8 mouse cellular contexts compared by ENCODE assay signal in the genomic region with DNA sequence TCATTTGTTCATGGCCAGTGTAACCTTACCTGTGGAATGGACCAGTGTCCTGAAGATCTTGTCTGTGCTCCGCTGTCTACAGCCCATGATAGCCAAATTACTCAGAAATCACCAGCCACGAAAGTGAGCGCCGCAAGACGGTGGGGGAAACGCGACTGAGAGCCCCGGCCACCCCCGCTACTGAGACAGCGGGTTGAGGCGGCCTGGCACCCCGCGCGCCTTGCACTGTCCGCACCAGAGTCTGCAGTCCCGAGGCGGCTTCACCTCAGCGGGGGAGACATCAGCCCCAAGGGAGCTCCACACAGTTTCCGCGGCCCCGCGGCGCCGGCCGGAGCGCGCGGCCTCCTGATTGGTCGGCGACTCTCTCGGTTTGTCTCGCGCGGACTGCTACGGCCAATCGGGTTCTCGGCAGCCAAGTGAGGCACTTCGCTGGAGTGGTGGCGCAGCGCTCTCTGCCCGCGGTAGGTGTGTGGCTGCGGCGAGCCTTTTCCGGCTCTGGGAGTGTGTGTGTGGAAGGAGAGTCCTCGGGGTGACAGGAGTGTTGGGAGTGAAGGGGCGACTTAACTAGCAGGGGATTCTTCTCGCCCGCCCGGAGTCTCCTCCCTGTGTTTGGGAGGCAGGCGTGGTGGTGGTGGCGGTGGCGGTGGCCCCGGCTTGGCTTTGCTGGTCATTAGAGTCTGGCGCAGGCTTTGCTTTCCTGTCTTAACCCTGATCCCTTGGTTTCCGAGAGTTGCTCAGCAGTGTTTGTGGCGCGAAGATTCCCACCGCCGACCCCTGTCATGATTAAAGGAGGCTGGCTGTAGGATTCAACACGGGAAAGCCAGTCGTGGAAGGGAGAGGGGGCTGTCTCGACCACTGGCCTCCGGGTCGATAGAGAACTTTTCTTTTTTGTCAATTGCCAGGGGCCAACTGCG. TPM values are rescaled to one million over a fixed set of nuclear protein-coding genes. Genes with fewer than 3 reads are reported as not detected.
DNase-seq lines count a peak whose midpoint lies in the region; ATAC-seq and TF ChIP-seq lines count a peak whose summit lies in the region.

Gene Setdb2, minus strand, starts transcription at position 327 of the 914 bp plus-strand sequence.
Gene Cab39l, plus strand, starts transcription at position 415 of the 914 bp plus-strand sequence.

- H3K9ac ChIP-seq in forebrain, embryonic 12.5 days: peak within 1 kb of the TSS; percentile 82
- peak within 1 kb of the TSS; percentile 95 for H3K9ac ChIP-seq in liver, postnatal 0 days (replicated peaks)
- peak within 1 kb of the TSS; percentile 70 for H3K9ac ChIP-seq in neural tube, embryonic 14.5 days (replicated peaks; ENCODE audit: low read depth, low read length)

- ATAC-seq in forebrain, embryonic 12.5 days (ENCODE audit: low FRiP score): peak; percentile 100
- peak; percentile 92 for ATAC-seq in liver, postnatal 0 days
- ATAC-seq in neural tube, embryonic 14.5 days (ENCODE audit: low read depth): peak; percentile 100

- H3K4me3 ChIP-seq in E14TG2a.4 (replicated peaks; ENCODE audit: low read length): peak within 1 kb of the TSS; percentile 93
- peak within 1 kb of the TSS; percentile 83 for H3K4me3 ChIP-seq in forebrain, embryonic 12.5 days (replicated peaks)
- peak within 1 kb of the TSS; percentile 85 for H3K4me3 ChIP-seq in liver, postnatal 0 days (ENCODE audit: low read depth, low read length)
- H3K4me3 ChIP-seq in neural tube, embryonic 14.5 days (ENCODE audit: low read depth, low read length): peak within 1 kb of the TSS; percentile 89

- DNase-seq in c-Kit-positive CD71-positive TER-119-positive erythroid progenitor cells, embryonic 14.5 days (ENCODE audit: low spot score): peak; percentile 92
- peak; percentile 95 to 97 for DNase-seq in heart, postnatal 10 days
- peak; percentile 81 for DNase-seq in large intestine, adult 2 months (ENCODE audit: low read depth, low spot score)
- peak; percentile 96 for DNase-seq in liver, postnatal 0 days
- peak; percentile 94 for DNase-seq in testis, postnatal 10 days (ENCODE audit: low spot score)

- TF ChIP-seq EP300 in liver, postnatal 0 days (IDR thresholded peaks at IDR 0.05; ENCODE audit: low read depth): 0 out of 2 replicates have a peak, but pooled peaks have one; percentile 59

- no peaks in the 10 kb centered on the region for H3K36me3 ChIP-seq in E14TG2a.4 (ENCODE audit: insufficient read depth, low read length)
- H3K36me3 ChIP-seq in forebrain, embryonic 12.5 days (replicated peaks): no peaks in the 10 kb centered on the region
- H3K36me3 ChIP-seq in liver, postnatal 0 days (replicated peaks; ENCODE audit: insufficient read depth, low read length): peaks cover 7% of the 10 kb centered on the region; the same call in 1 of the 2 replicates
- no peaks in the 10 kb centered on the region for H3K36me3 ChIP-seq in neural tube, embryonic 14.5 days (ENCODE audit: control insufficient read depth, insufficient read depth, low read length)

- intact Hi-C loops in heart, postnatal 10 days (cut with DNase I): loop anchor here (1.0 to 5.0 kb wide), 3 partner anchors 20 to 239 kb away; partner anchors contain the start of genes Phf11d and Rcbtb1

- H3K4me2 ChIP-seq in forebrain, embryonic 12.5 days: peak within 1 kb of the TSS; percentile 64
- peak within 1 kb of the TSS; percentile 87 for H3K4me2 ChIP-seq in liver, postnatal 0 days (ENCODE audit: low read depth, low read length)
- H3K4me2 ChIP-seq in neural tube, embryonic 14.5 days (ENCODE audit: low read depth, low read length): peak within 1 kb of the TSS; percentile 85

- H3K4me1 ChIP-seq in E14TG2a.4 (replicated peaks; ENCODE audit: low read depth, low read length): peaks cover 16% of the 10 kb centered on the region
- peaks cover 9% of the 10 kb centered on the region for H3K4me1 ChIP-seq in forebrain, embryonic 12.5 days
- H3K4me1 ChIP-seq in liver, postnatal 0 days (ENCODE audit: insufficient read depth): no peaks in the 10 kb centered on the region; the same call in 1 of the 2 replicates
- no peaks in the 10 kb centered on the region for H3K4me1 ChIP-seq in neural tube, embryonic 14.5 days (ENCODE audit: control insufficient read depth, insufficient read depth, low read length)

- H3K27ac ChIP-seq in forebrain, embryonic 12.5 days: peak within 1 kb of the TSS; percentile 79
- peak within 1 kb of the TSS; percentile 97 for H3K27ac ChIP-seq in liver, postnatal 0 days (ENCODE audit: low read depth)
- H3K27ac ChIP-seq in neural tube, embryonic 14.5 days (ENCODE audit: low read depth, low read length): peak within 1 kb of the TSS; percentile 76

- no peak for TF ChIP-seq CTCF in E14TG2a.4 (conservative IDR thresholded peaks at IDR 0.05; ENCODE audit: low read length)
- peak; percentile 45 for TF ChIP-seq CTCF in liver, postnatal 0 days (IDR thresholded peaks at IDR 0.05; ENCODE audit: low read depth)

- WGBS in forebrain, embryonic 12.5 days: under 1% methylated on average over 66 of the region's 66 CpGs
- under 1% methylated on average over 66 of the region's 66 CpGs for WGBS in large intestine, adult 2 months
- under 1% methylated on average over 65 of the region's 66 CpGs for WGBS in liver, postnatal 0 days (ENCODE audit: insufficient replicate concordance)
- WGBS in neural tube, embryonic 14.5 days: under 1% methylated on average over 66 of the region's 66 CpGs

- H3K9me3 ChIP-seq in E14TG2a.4 (ENCODE audit: low read length): no peaks in the 10 kb centered on the region
- H3K9me3 ChIP-seq in forebrain, embryonic 12.5 days: no peaks in the 10 kb centered on the region
- no peaks in the 10 kb centered on the region for H3K9me3 ChIP-seq in liver, postnatal 0 days (ENCODE audit: low read length)
- no peaks in the 10 kb centered on the region for H3K9me3 ChIP-seq in neural tube, embryonic 14.5 days (ENCODE audit: control insufficient read depth, low read length)

- H3K27me3 ChIP-seq in E14TG2a.4 (ENCODE audit: insufficient read depth, low read length): no peaks in the 10 kb centered on the region
- no peaks in the 10 kb centered on the region for H3K27me3 ChIP-seq in forebrain, embryonic 12.5 days
- no peaks in the 10 kb centered on the region for H3K27me3 ChIP-seq in liver, postnatal 0 days (ENCODE audit: insufficient read depth, low read length)
- H3K27me3 ChIP-seq in neural tube, embryonic 14.5 days (ENCODE audit: control insufficient read depth, insufficient read depth, low read length): no peaks in the 10 kb centered on the region

RNA-seq across cellular contexts. Expression of gene Setdb2, which starts in this region (rescaled TPM):
- 11.7 and 13.0 TPM in 2 replicates for polyA plus RNA-seq in forebrain, embryonic 12.5 days (2016; fragmentation: Nextera tagmentation; extraction: Ambion mirVana)
- total RNA-seq in heart, postnatal 10 days (2021): 10 to 100 TPM in 1 of 2 experiments, 1 to 10 TPM in 1; 7.1 to 13.3 TPM
- polyA plus RNA-seq in large intestine, adult 2 months (2012; rRNA removed): 2.5 and 4.1 TPM in 2 replicates
- polyA plus RNA-seq in liver, postnatal 0 days (2015; fragmentation: Nextera tagmentation; extraction: Ambion mirVana): 8.1 and 9.5 TPM in 2 replicates
- 6.5 and 8.8 TPM in 2 replicates for polyA plus RNA-seq in neural tube, embryonic 14.5 days (2014; fragmentation: Nextera tagmentation; extraction: Ambion mirVana)

RNA-seq across cellular contexts. Expression of gene Cab39l, which starts in this region (rescaled TPM):
- 35.5 and 37.5 TPM in 2 replicates for polyA plus RNA-seq in forebrain, embryonic 12.5 days (2016; fragmentation: Nextera tagmentation; extraction: Ambion mirVana)
- 10 to 100 TPM; 20.3 to 24.5 TPM for total RNA-seq in heart, postnatal 10 days (2021)
- polyA plus RNA-seq in large intestine, adult 2 months (2012; rRNA removed): 8.4 and 8.6 TPM in 2 replicates
- polyA plus RNA-seq in liver, postnatal 0 days (2015; fragmentation: Nextera tagmentation; extraction: Ambion mirVana): 25.0 and 25.4 TPM in 2 replicates
- 20.3 and 23.8 TPM in 2 replicates for polyA plus RNA-seq in neural tube, embryonic 14.5 days (2014; fragmentation: Nextera tagmentation; extraction: Ambion mirVana)

Comparison
In these comparisons a context has a peak if more than half of its experiments do, and no peak if none do; other contexts are left out.
1. Peak in every context shown above with its lines: DNase-seq, ATAC-seq, H3K4me3 ChIP-seq and H3K27ac ChIP-seq.